In the genomic region with DNA sequence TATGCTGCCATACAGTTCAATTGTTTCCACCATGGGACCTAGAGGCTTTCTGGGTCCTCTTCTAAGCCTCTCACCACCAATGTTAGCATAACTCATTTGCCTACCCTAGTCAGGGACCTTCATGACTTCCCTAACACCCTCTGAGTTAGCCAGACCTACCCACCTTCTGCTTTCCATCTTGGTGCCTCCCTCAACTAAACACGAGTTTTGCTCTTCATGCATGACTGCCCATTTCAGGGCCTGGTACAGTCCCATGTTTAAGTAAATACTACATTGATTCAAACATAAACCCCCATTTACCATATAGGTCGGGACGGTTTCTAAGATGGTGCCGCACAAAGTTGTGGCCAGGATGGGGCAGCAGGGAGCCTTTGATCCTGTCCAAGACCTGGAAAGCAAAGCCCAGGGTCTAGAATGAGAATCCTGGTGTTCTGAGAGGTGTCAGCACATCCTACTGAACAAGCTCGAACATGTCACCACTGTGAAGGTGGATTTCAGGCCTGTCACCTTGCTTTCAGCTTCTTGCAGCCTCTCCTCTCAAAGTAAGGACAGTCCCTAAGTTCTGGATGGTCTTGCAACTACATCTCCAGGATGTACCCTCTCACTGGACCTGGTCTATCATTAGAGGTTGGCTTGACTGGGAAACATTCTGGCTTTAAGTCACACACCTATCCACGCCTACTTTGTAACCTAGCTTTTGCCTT, we compare ENCODE assay signal across 11 mouse cellular contexts. TPM values are rescaled to one million over a fixed set of nuclear protein-coding genes. Genes with fewer than 3 reads are reported as not detected.
DNase-seq lines count a peak whose midpoint lies in the region; ATAC-seq and TF ChIP-seq lines count a peak whose summit lies in the region.
"Had no signal": no experiment of that assay in that cellular context is flagged by ENCODE, and none has a peak within 500 bp of the region (broad histone marks: within the 10 kb centered on the region; RNA-seq: fewer than 3 reads in every experiment).

No protein-coding gene starts in this region.

- no peaks in the 10 kb centered on the region for H3K27me3 ChIP-seq in kidney, embryonic 15.5 days
- no peaks in the 10 kb centered on the region for H3K27me3 ChIP-seq in hindbrain, embryonic 14.5 days (ENCODE audit: control insufficient read depth, insufficient read depth, low read length)
- no peaks in the 10 kb centered on the region for H3K27me3 ChIP-seq in midbrain, embryonic 14.5 days (ENCODE audit: control insufficient read depth, insufficient read depth, low read length)

- no peak for ATAC-seq in kidney, embryonic 15.5 days (replicated peaks; ENCODE audit: low FRiP score)
- ATAC-seq in hindbrain, embryonic 14.5 days (ENCODE audit: low FRiP score), result no peak
- no peak for ATAC-seq in midbrain, embryonic 14.5 days (ENCODE audit: low FRiP score, low TSS enrichment)
- ATAC-seq: inflammation-experienced regulatory T-cells, adult 6 months had no signal

- H3K9me3 ChIP-seq in kidney, embryonic 15.5 days (replicated peaks), result no peaks in the 10 kb centered on the region
- no peaks in the 10 kb centered on the region for H3K9me3 ChIP-seq in hindbrain, embryonic 14.5 days (ENCODE audit: control insufficient read depth, low read length)
- H3K9me3 ChIP-seq in midbrain, embryonic 14.5 days (ENCODE audit: control insufficient read depth, low read length), result no peaks in the 10 kb centered on the region

- peaks cover 75% of the 10 kb centered on the region for H3K36me3 ChIP-seq in kidney, embryonic 15.5 days
- H3K36me3 ChIP-seq in hindbrain, embryonic 14.5 days (replicated peaks; ENCODE audit: control insufficient read depth, insufficient read depth), result peaks cover 57% of the 10 kb centered on the region
- peaks cover 56% of the 10 kb centered on the region for H3K36me3 ChIP-seq in midbrain, embryonic 14.5 days (ENCODE audit: control insufficient read depth, insufficient read depth, low read length)

- no peak for TF ChIP-seq CTCF in bone marrow macrophage, adult 2 months (IDR thresholded peaks at IDR 0.05; ENCODE audit: low read depth, low read length)

- 75% methylated on average over 6 of the region's 6 CpGs for WGBS in kidney, embryonic 15.5 days
- 86% methylated on average over 6 of the region's 6 CpGs for WGBS in hindbrain, embryonic 14.5 days
- WGBS in midbrain, embryonic 14.5 days, result 84% methylated on average over 6 of the region's 6 CpGs

- peak overlapping the region; percentile 92 for H3K4me3 ChIP-seq in kidney, embryonic 15.5 days (replicated peaks)
- H3K4me3 ChIP-seq in bone marrow macrophage, adult 2 months (ENCODE audit: insufficient read depth, low read length), result peak overlapping the region; percentile 97; the same call in 1 of the 2 replicates
- no peak overlapping the region; the same call in 1 of the 2 replicates for H3K4me3 ChIP-seq in hindbrain, embryonic 14.5 days (replicated peaks; ENCODE audit: low read length)
- no peak overlapping the region for H3K4me3 ChIP-seq in midbrain, embryonic 14.5 days (replicated peaks; ENCODE audit: low read depth, low read length)

- no peak for TF ChIP-seq POLR2A in bone marrow macrophage, adult 2 months (IDR thresholded peaks at IDR 0.05; ENCODE audit: borderline replicate concordance, low read depth, low read length)

- DNase-seq in kidney, adult 11 months, result no peak
- DNase-seq in hindbrain, embryonic 14.5 days (ENCODE audit: low spot score), result no peak
- no peak for DNase-seq in midbrain, embryonic 14.5 days
- DNase-seq in layer of hippocampus, adult 18-20 months (ENCODE audit: low spot score in 2 of 2), result no peak
- no peak for DNase-seq in frontal cortex, postnatal 25 days (ENCODE audit: low spot score in 2 of 2)
- no peak for DNase-seq in urinary bladder, adult 18-20 months (ENCODE audit: low spot score in 2 of 2)
- DNase-seq: lung, adult 2 months; thymus, postnatal 14 days had no signal

- H3K4me2 ChIP-seq in kidney, embryonic 15.5 days, result peak overlapping the region; percentile 96
- H3K4me2 ChIP-seq in hindbrain, embryonic 14.5 days (replicated peaks), result peak overlapping the region; percentile 87
- H3K4me2 ChIP-seq in midbrain, embryonic 14.5 days (ENCODE audit: low read length), result peak overlapping the region; percentile 96

- no peak overlapping the region for H3K9ac ChIP-seq in kidney, embryonic 15.5 days
- H3K9ac ChIP-seq in hindbrain, embryonic 14.5 days, result peak overlapping the region; percentile 90; the same call in 1 of the 2 replicates
- H3K9ac ChIP-seq in midbrain, embryonic 14.5 days (replicated peaks; ENCODE audit: low read length), result no peak overlapping the region

- peaks cover 38% of the 10 kb centered on the region for H3K4me1 ChIP-seq in kidney, embryonic 15.5 days
- H3K4me1 ChIP-seq in bone marrow macrophage, adult 2 months (ENCODE audit: control insufficient read depth, insufficient read depth, low read length), result peaks cover 12% of the 10 kb centered on the region; the same call in 1 of the 2 replicates
- peaks cover 31% of the 10 kb centered on the region for H3K4me1 ChIP-seq in hindbrain, embryonic 14.5 days (replicated peaks; ENCODE audit: control insufficient read depth, insufficient read depth, low read length)
- peaks cover 26% of the 10 kb centered on the region for H3K4me1 ChIP-seq in midbrain, embryonic 14.5 days (ENCODE audit: control insufficient read depth, insufficient read depth, low read length)

- H3K27ac ChIP-seq in kidney, embryonic 15.5 days, result no peak overlapping the region
- H3K27ac ChIP-seq in bone marrow macrophage, adult 2 months (ENCODE audit: insufficient read depth, low read depth, low read length), result no peak overlapping the region
- no peak overlapping the region for H3K27ac ChIP-seq in hindbrain, embryonic 14.5 days
- H3K27ac ChIP-seq in midbrain, embryonic 14.5 days (replicated peaks; ENCODE audit: low read depth, low read length), result no peak overlapping the region

RNA-seq across cellular contexts. Expression of gene Timm29, which starts 1.2 kb away (rescaled TPM):
- polyA plus RNA-seq in kidney, embryonic 15.5 days (2015; fragmentation: Nextera tagmentation; extraction: Ambion mirVana), result 28.4 and 28.6 TPM in 2 replicates
- polyA plus RNA-seq in bone marrow macrophage, adult 2 months (2012; ENCODE audit: insufficient read depth, insufficient read length, missing spikeins), result 15.5 and 16.4 TPM in 2 replicates
- 74.0 and 83.0 TPM in 2 replicates for polyA plus RNA-seq in hindbrain, embryonic 14.5 days (2014; fragmentation: Nextera tagmentation; extraction: Ambion mirVana)
- polyA plus RNA-seq in midbrain, embryonic 14.5 days (2014; fragmentation: Nextera tagmentation; extraction: Ambion mirVana), result 68.8 and 86.9 TPM in 2 replicates
- 10 to 100 TPM; 61.7 to 63.6 TPM for total RNA-seq in layer of hippocampus, adult 18-20 months (2021)

RNA-seq across cellular contexts. Expression of gene Yipf2, which starts 1.3 kb away (rescaled TPM):
- polyA plus RNA-seq in kidney, embryonic 15.5 days (2015; fragmentation: Nextera tagmentation; extraction: Ambion mirVana), result 29.7 and 32.7 TPM in 2 replicates
- polyA plus RNA-seq in bone marrow macrophage, adult 2 months (2012; ENCODE audit: insufficient read depth, insufficient read length, missing spikeins), result 16.1 and 17.9 TPM in 2 replicates
- 17.2 and 18.7 TPM in 2 replicates for polyA plus RNA-seq in hindbrain, embryonic 14.5 days (2014; fragmentation: Nextera tagmentation; extraction: Ambion mirVana)
- polyA plus RNA-seq in midbrain, embryonic 14.5 days (2014; fragmentation: Nextera tagmentation; extraction: Ambion mirVana), result 19.4 and 20.5 TPM in 2 replicates
- total RNA-seq in layer of hippocampus, adult 18-20 months (2021), result 10 to 100 TPM; 19.5 to 20.0 TPM

RNA-seq across cellular contexts. Expression of gene Smarca4, which starts 24.7 kb away (rescaled TPM):
- 91.0 and 101 TPM in 2 replicates for polyA plus RNA-seq in kidney, embryonic 15.5 days (2015; fragmentation: Nextera tagmentation; extraction: Ambion mirVana)
- 43.7 and 49.8 TPM in 2 replicates for polyA plus RNA-seq in bone marrow macrophage, adult 2 months (2012; ENCODE audit: insufficient read depth, insufficient read length, missing spikeins)
- polyA plus RNA-seq in hindbrain, embryonic 14.5 days (2014; fragmentation: Nextera tagmentation; extraction: Ambion mirVana), result 136 and 138 TPM in 2 replicates
- polyA plus RNA-seq in midbrain, embryonic 14.5 days (2014; fragmentation: Nextera tagmentation; extraction: Ambion mirVana), result 162 and 179 TPM in 2 replicates
- 100 to 1,000 TPM; 111 to 117 TPM for total RNA-seq in layer of hippocampus, adult 18-20 months (2021)

RNA-seq across cellular contexts. Expression of gene Carm1, which starts 44.6 kb away (rescaled TPM):
- polyA plus RNA-seq in kidney, embryonic 15.5 days (2015; fragmentation: Nextera tagmentation; extraction: Ambion mirVana), result 44.1 and 50.2 TPM in 2 replicates
- 19.1 and 20.5 TPM in 2 replicates for polyA plus RNA-seq in bone marrow macrophage, adult 2 months (2012; ENCODE audit: insufficient read depth, insufficient read length, missing spikeins)
- 37.0 and 41.3 TPM in 2 replicates for polyA plus RNA-seq in hindbrain, embryonic 14.5 days (2014; fragmentation: Nextera tagmentation; extraction: Ambion mirVana)
- polyA plus RNA-seq in midbrain, embryonic 14.5 days (2014; fragmentation: Nextera tagmentation; extraction: Ambion mirVana), result 34.7 and 42.0 TPM in 2 replicates
- 10 to 100 TPM; 76.4 to 81.6 TPM for total RNA-seq in layer of hippocampus, adult 18-20 months (2021)

Comparison
In these comparisons a context has a peak if more than half of its experiments do, and no peak if none do; other contexts are left out.
1. H3K4me3 ChIP-seq: peak in kidney, embryonic 15.5 days (single experiment) and bone marrow macrophage, adult 2 months (single experiment); none in hindbrain, embryonic 14.5 days (single experiment) and midbrain, embryonic 14.5 days (single experiment).
2. Peak in every context shown above with its lines, with median percentiles within 50 percentile points of each other: H3K4me2 ChIP-seq.